7 mouse cellular contexts compared by ENCODE assay signal in genomic region chr3:87987633-87988032, GRCm38 (mm10). TPM values are rescaled to one million over a fixed set of nuclear protein-coding genes. Genes with fewer than 3 reads are reported as not detected.
DNase-seq lines count a peak whose midpoint lies in the region; ATAC-seq and TF ChIP-seq lines count a peak whose summit lies in the region.

No protein-coding gene starts in this region.

- H3K4me1 ChIP-seq in testis, adult 2 months (ENCODE audit: control insufficient read depth, insufficient read depth, low read length), result peaks cover 22% of the 10 kb centered on the region
- peaks cover 68% of the 10 kb centered on the region for H3K4me1 ChIP-seq in embryonic facial prominence, embryonic 10.5 days
- H3K4me1 ChIP-seq in stomach, postnatal 0 days (replicated peaks; ENCODE audit: control insufficient read depth, insufficient read depth), result peaks cover 12% of the 10 kb centered on the region

- no peak overlapping the region for H3K27ac ChIP-seq in testis, adult 2 months (ENCODE audit: control insufficient read depth, insufficient read depth, low read depth, low read length)
- peak overlapping the region; percentile 65 for H3K27ac ChIP-seq in embryonic facial prominence, embryonic 10.5 days (replicated peaks)
- H3K27ac ChIP-seq in stomach, postnatal 0 days (replicated peaks), result no peak overlapping the region

- H3K4me3 ChIP-seq in testis, adult 2 months (ENCODE audit: control insufficient read depth, low read depth, low read length), result peak overlapping the region; percentile 76
- H3K4me3 ChIP-seq in embryonic facial prominence, embryonic 10.5 days, result peak overlapping the region; percentile 56
- H3K4me3 ChIP-seq in stomach, postnatal 0 days (ENCODE audit: low read depth, low read length), result peak overlapping the region; percentile 33

- peak; percentile 22; the same call in 1 of the 2 replicates for TF ChIP-seq POLR2A in testis, adult 2 months (IDR thresholded peaks at IDR 0.05; ENCODE audit: control insufficient read depth, low read depth, low read length)

- no peak for DNase-seq in testis, postnatal 10 days (ENCODE audit: low spot score)
- peak; percentile 78 for DNase-seq in embryonic facial prominence, embryonic 10.5 days (ENCODE audit: low spot score)
- peak; percentile 70 for DNase-seq in induced T-regulatory cell, adult 2 months (ENCODE audit: low read depth)
- peak; percentile 26 for DNase-seq in lung, postnatal 14 days
- DNase-seq in stomach, postnatal 0 days (ENCODE audit: low spot score), result no peak
- no peak for DNase-seq in urinary bladder, postnatal 25 days (ENCODE audit: low spot score)

- under 1% methylated on average over 15 of the region's 15 CpGs for WGBS in embryonic facial prominence, embryonic 10.5 days
- under 1% methylated on average over 15 of the region's 15 CpGs for WGBS in stomach, postnatal 0 days

- H3K9me3 ChIP-seq in embryonic facial prominence, embryonic 10.5 days, result no peaks in the 10 kb centered on the region
- H3K9me3 ChIP-seq in stomach, postnatal 0 days (ENCODE audit: control insufficient read depth, low read length), result no peaks in the 10 kb centered on the region

- TF ChIP-seq EP300 in stomach, postnatal 0 days (optimal IDR thresholded peaks at IDR 0.05), result no peak

- peak overlapping the region; percentile 43; the same call in 1 of the 2 replicates for H3K9ac ChIP-seq in stomach, postnatal 0 days (ENCODE audit: low read length)

- no peaks in the 10 kb centered on the region for H3K27me3 ChIP-seq in testis, adult 2 months (ENCODE audit: control insufficient read depth, insufficient read depth, low read length)
- peaks cover 64% of the 10 kb centered on the region for H3K27me3 ChIP-seq in embryonic facial prominence, embryonic 10.5 days (replicated peaks; ENCODE audit: low read depth, poor library complexity, severe bottlenecking)
- H3K27me3 ChIP-seq in stomach, postnatal 0 days (ENCODE audit: control insufficient read depth, insufficient read depth, low read length), result no peaks in the 10 kb centered on the region

- peak; percentile 3; the same call in 1 of the 2 replicates for ATAC-seq in stomach, postnatal 0 days (ENCODE audit: low FRiP score, low TSS enrichment)

- H3K4me2 ChIP-seq in stomach, postnatal 0 days (replicated peaks; ENCODE audit: low read depth), result peak overlapping the region; percentile 65

- H3K36me3 ChIP-seq in testis, adult 2 months (ENCODE audit: control insufficient read depth, insufficient read depth, low read length), result no peaks in the 10 kb centered on the region
- no peaks in the 10 kb centered on the region for H3K36me3 ChIP-seq in embryonic facial prominence, embryonic 10.5 days (replicated peaks)
- H3K36me3 ChIP-seq in stomach, postnatal 0 days (ENCODE audit: control insufficient read depth, insufficient read depth, low read length), result no peaks in the 10 kb centered on the region

- no peak for TF ChIP-seq CTCF in testis, adult 2 months (IDR thresholded peaks at IDR 0.05; ENCODE audit: control insufficient read depth, insufficient read depth, insufficient replicate concordance, low read depth, low read length)
- TF ChIP-seq CTCF in stomach, postnatal 0 days (IDR thresholded peaks at IDR 0.05; ENCODE audit: low read depth), result peak; percentile 15; the same call in 1 of the 2 replicates

RNA-seq across cellular contexts. Expression of gene Bcan, which starts 12.4 kb away (rescaled TPM):
- 0.13 and 0.23 TPM in 2 replicates for polyA plus RNA-seq in testis, adult 2 months (2012; rRNA removed)
- 0.32 and 0.41 TPM in 2 replicates for polyA plus RNA-seq in embryonic facial prominence, embryonic 10.5 days (2016; fragmentation: Nextera tagmentation; extraction: Ambion mirVana)
- polyA plus RNA-seq in stomach, postnatal 0 days (2015; fragmentation: Nextera tagmentation; extraction: Ambion mirVana), result 0.08 and 0.18 TPM in 2 replicates

RNA-seq across cellular contexts. Expression of gene Nes, which starts 16.8 kb away (rescaled TPM):
- polyA plus RNA-seq in testis, adult 2 months (2012; rRNA removed), result 0.26 and 0.51 TPM in 2 replicates
- 35.3 and 46.2 TPM in 2 replicates for polyA plus RNA-seq in embryonic facial prominence, embryonic 10.5 days (2016; fragmentation: Nextera tagmentation; extraction: Ambion mirVana)
- 5.3 and 5.7 TPM in 2 replicates for polyA plus RNA-seq in stomach, postnatal 0 days (2015; fragmentation: Nextera tagmentation; extraction: Ambion mirVana)

RNA-seq across cellular contexts. Expression of gene Crabp2, which starts 39.2 kb away (rescaled TPM):
- polyA plus RNA-seq in testis, adult 2 months (2012; rRNA removed), result 0.26 and 2.0 TPM in 2 replicates
- polyA plus RNA-seq in embryonic facial prominence, embryonic 10.5 days (2016; fragmentation: Nextera tagmentation; extraction: Ambion mirVana), result 686 and 800 TPM in 2 replicates
- polyA plus RNA-seq in stomach, postnatal 0 days (2015; fragmentation: Nextera tagmentation; extraction: Ambion mirVana), result 40.4 and 44.3 TPM in 2 replicates

RNA-seq across cellular contexts. Expression of gene Hapln2, which starts 39.8 kb away (rescaled TPM):
- polyA plus RNA-seq in testis, adult 2 months (2012; rRNA removed), result 14.0 and 15.7 TPM in 2 replicates
- polyA plus RNA-seq in embryonic facial prominence, embryonic 10.5 days (2016; fragmentation: Nextera tagmentation; extraction: Ambion mirVana), result not detected in 2 replicates
- polyA plus RNA-seq in stomach, postnatal 0 days (2015; fragmentation: Nextera tagmentation; extraction: Ambion mirVana), result not detected in 2 replicates

RNA-seq across cellular contexts. Expression of gene Gpatch4, which starts 55.3 kb away (rescaled TPM):
- polyA plus RNA-seq in testis, adult 2 months (2012; rRNA removed), result 6.7 and 6.9 TPM in 2 replicates
- polyA plus RNA-seq in embryonic facial prominence, embryonic 10.5 days (2016; fragmentation: Nextera tagmentation; extraction: Ambion mirVana), result 52.2 and 52.4 TPM in 2 replicates
- 17.4 and 19.2 TPM in 2 replicates for polyA plus RNA-seq in stomach, postnatal 0 days (2015; fragmentation: Nextera tagmentation; extraction: Ambion mirVana)

Comparison
In these comparisons a context has a peak if more than half of its experiments do, and no peak if none do; other contexts are left out.
1. DNase-seq: peak in embryonic facial prominence, embryonic 10.5 days (single experiment), induced T-regulatory cell, adult 2 months (single experiment) and lung, postnatal 14 days (single experiment); none in testis, postnatal 10 days (single experiment), stomach, postnatal 0 days (single experiment) and urinary bladder, postnatal 25 days (single experiment).
2. RNA of gene Crabp2, which starts 39.2 kb away (polyA plus RNA-seq): 686 to 800 TPM in embryonic facial prominence, embryonic 10.5 days and 40.4 to 44.3 TPM in stomach, postnatal 0 days; 0.26 to 2.0 TPM in testis, adult 2 months; every median in the first group is over 10 times any median in the second.
3. Peak in every context shown above with its lines, with median percentiles within 50 percentile points of each other: H3K4me3 ChIP-seq.